Mouse (Mus musculus) liver, embryonic 11.5 days (tissue): Measurements from ENCODE around the gene Tmem198b. TPM values are rescaled to one million over a fixed set of nuclear protein-coding genes. Genes with fewer than 3 reads are reported as not detected.

Experiments used
- polyA plus RNA-seq: library from polyadenylated mRNA; unstranded; fragments of >200 nt; fragmentation: Nextera tagmentation; extraction: Ambion mirVana; gene quantifications from 2 replicates; pipeline ENCODE4 v1.2.1, GENCODE M21; 2014

Tmem198b gene
- polyA plus RNA-seq, 1 experiment from 2014 or later: 8.1 TPM

Other genes with a start within 250 kb of the Tmem198b start
- gene Pa2g4, start 238.4 kb downstream of the Tmem198b start, polyA plus RNA-seq: 384 and 397 TPM in 2 replicates
- gene Erbb3, start 214.7 kb downstream of the Tmem198b start, polyA plus RNA-seq: 3.0 and 3.7 TPM in 2 replicates
- 848 and 955 TPM in 2 replicates for gene Rps26, start 177.6 kb downstream of the Tmem198b start, polyA plus RNA-seq
- gene Ikzf4, start 158.4 kb downstream of the Tmem198b start, polyA plus RNA-seq: 0.96 and 1.3 TPM in 2 replicates
- 12.4 and 12.5 TPM in 2 replicates for gene Suox, start 130.3 kb downstream of the Tmem198b start, polyA plus RNA-seq
- 46.9 and 47.1 TPM in 2 replicates for gene Rab5b, start 108.1 kb downstream of the Tmem198b start, polyA plus RNA-seq
- gene Pmel, start 100.2 kb downstream of the Tmem198b start, polyA plus RNA-seq: 0.83 and 0.85 TPM in 2 replicates
- 102 and 117 TPM in 2 replicates for gene Cdk2, start 99.3 kb downstream of the Tmem198b start, polyA plus RNA-seq
- 4.6 and 5.5 TPM in 2 replicates for gene Dgka, start 59.5 kb downstream of the Tmem198b start, polyA plus RNA-seq
- 40.1 and 42.1 TPM in 2 replicates for gene Pym1, start 56.5 kb downstream of the Tmem198b start, polyA plus RNA-seq
- gene Mmp19, start 13.5 kb downstream of the Tmem198b start, polyA plus RNA-seq: 9.2 and 10.2 TPM in 2 replicates
- 32.5 and 34.1 TPM in 2 replicates for gene Dnajc14, start 308 bp downstream of the Tmem198b start, polyA plus RNA-seq
- 229 and 250 TPM in 2 replicates for gene Sarnp, start 13.0 kb upstream of the Tmem198b start, polyA plus RNA-seq
- gene Ormdl2, start 17.3 kb upstream of the Tmem198b start, polyA plus RNA-seq: 114 and 116 TPM in 2 replicates
- gene Gdf11, start 87.3 kb upstream of the Tmem198b start, polyA plus RNA-seq: 3.3 and 3.5 TPM in 2 replicates
- 193 and 198 TPM in 2 replicates for gene Cd63, start 96.6 kb upstream of the Tmem198b start, polyA plus RNA-seq
- gene Rdh5, start 118.5 kb upstream of the Tmem198b start, polyA plus RNA-seq: 11.1 and 13.1 TPM in 2 replicates
- 128 and 140 TPM in 2 replicates for gene Bloc1s1, start 119.7 kb upstream of the Tmem198b start, polyA plus RNA-seq
- 0.14 and 0.21 TPM in 2 replicates for gene Itga7, start 129.4 kb upstream of the Tmem198b start, polyA plus RNA-seq
- gene Mettl7b, start 156.6 kb upstream of the Tmem198b start, polyA plus RNA-seq: not detected in 2 replicates
- gene Olfr9, start 185.1 kb upstream of the Tmem198b start, polyA plus RNA-seq: not detected in 2 replicates
- not detected in 2 replicates for gene Olfr763, start 206.4 kb upstream of the Tmem198b start, polyA plus RNA-seq
- gene Olfr764-ps1, start 235.5 kb upstream of the Tmem198b start, polyA plus RNA-seq: not detected in 2 replicates
- gene Olfr765, start 245.6 kb upstream of the Tmem198b start, polyA plus RNA-seq: not detected in 2 replicates